Mouse (Mus musculus) adrenal gland, postnatal 25 days (tissue): ENCODE results near the gene Nell2. TPM values are rescaled to one million over a fixed set of nuclear protein-coding genes. Genes with fewer than 3 reads are reported as not detected.

Experiments used
- DNase-seq: peaks from one replicate; pipeline ENCODE4 v3.0.0; 2021; ENCODE audit warnings: mixed read lengths
- total RNA-seq: library from RNA; stranded (reverse); gene quantifications from 2 replicates; pipeline ENCODE4 v1.2.3, GENCODE M21; 2021

The Nell2 gene
- total RNA-seq, 1 experiment from 2014 or later, result 3.8 TPM

- no peak for DNase-seq
These were observed 428.2 kb downstream of the Nell2 start for GRCm38 (mm10) chr15:95100133-95100532.

- DNase-seq, result peak; percentile 21
These were observed 442.4 kb downstream of the Nell2 start for GRCm38 (mm10) chr15:95085962-95086361.

GRCm38 (mm10) chr15:95081654-95082053, 446.7 kb downstream of the Nell2 start:
- no peak for DNase-seq

DNA sequence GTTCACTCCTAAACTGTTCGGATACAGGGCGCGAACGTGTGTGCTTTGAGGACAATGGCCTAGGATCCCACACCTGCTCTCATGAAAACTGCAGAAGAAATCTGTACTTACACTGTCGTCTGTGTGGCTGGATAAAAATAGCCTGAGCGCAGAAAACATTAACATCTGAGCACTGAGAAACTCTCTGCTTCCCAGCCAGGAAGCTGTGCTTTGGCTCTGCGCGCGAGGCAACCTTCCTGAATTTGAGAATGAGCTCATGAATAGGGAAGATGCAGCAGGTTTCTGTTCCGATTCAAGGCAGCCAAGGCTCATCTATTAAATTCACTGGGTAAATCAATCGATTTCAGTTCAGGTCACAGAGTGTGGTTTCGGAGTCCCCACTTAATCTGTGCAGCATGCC, 453.0 kb downstream of the Nell2 start:
- no peak for DNase-seq

DNA sequence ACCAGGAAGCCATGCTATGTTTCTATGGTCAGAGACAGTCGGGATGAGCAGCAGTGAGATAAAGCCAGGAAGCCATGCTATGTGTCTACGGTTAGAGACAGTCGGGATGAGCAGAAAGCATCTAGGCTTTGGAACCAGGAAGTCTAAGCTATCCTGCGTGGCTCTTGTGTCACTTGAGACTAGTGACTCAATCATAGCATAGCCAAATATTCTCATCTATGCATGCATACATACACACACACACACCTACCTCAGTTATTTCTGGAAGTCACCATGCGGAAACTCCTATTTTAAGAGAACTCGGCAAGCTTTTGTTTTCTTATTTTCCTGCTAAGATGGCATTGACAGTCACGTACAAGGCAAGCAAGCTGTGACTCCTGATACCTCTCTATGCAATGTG, 457.5 kb downstream of the Nell2 start:
- no peak for DNase-seq

DNA sequence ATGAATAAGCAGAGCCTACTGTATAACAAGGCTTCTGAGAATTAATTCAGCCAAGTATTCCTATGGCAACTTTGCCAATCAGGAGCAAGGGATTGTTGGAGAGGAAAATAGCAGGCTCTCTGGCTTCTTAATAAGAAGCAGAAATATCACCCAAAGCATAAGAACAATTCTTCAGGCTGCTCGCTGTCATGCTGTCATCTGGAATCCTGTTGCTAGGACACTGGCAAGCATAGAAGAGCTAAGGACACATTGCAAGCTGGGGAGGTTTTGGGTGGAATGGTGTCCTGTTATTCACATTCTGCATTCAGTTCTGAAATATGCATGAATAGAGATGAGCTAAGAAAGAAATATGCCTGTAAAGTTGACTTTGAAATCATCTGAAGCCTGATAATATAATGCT, 459.6 kb downstream of the Nell2 start:
- no peak for DNase-seq

GRCm38 (mm10) chr15:95068023-95068422, 460.3 kb downstream of the Nell2 start:
- DNase-seq, result no peak

DNA sequence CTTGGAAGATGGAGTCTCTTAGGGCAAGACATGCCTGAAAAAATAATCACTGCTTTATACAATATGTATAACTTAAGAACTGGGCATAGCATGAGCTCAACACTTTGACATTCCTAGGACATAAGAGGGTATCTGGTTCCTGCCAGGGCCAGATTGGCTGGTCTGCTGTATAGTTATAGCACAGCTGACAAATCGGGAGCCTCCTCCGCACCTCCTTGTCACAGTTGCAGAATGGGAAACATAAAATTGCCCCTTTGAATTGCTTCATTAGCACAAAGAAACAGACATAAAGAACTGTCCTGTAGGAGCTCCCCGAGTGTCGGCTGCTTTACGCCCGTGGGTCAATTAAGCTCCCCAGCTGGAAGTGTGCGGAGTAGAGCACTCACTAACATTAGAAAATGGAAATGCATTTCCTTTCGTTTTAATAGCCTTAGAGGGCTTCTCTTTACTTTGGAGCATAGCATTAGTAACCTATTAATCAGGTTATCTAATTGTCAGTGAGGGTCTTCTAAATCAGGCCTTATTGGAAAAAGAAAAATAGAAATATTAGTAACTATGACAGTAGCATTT, 473.2 kb downstream of the Nell2 start:
- DNase-seq, result no peak

- no peak for DNase-seq
These were observed 479.1 kb downstream of the Nell2 start for GRCm38 (mm10) chr15:95049171-95049729.

DNA sequence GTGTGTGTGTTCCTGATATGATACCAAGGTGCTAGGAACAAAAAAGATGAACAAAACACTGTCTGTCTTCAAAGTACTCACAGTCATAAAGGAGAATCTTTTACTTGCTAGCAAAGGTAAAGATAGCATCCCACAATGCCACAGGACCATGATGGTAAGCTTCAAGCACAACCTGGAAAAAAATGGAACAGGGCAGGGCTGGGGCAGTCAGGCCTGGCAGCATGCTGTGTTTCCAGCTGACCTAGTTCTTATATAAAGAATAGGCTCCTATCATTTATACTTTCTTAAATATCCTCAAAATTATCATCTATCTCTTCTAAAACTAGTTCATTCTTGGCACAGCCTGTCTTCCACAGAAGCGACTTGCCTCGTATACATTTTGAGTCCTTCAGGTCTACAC, 480.9 kb downstream of the Nell2 start:
- DNase-seq, result no peak

GRCm38 (mm10) chr15:95044011-95044410, 484.3 kb downstream of the Nell2 start:
- no peak for DNase-seq

- DNase-seq, result no peak
These were observed 485.9 kb downstream of the Nell2 start for GRCm38 (mm10) chr15:95042437-95042836.

DNA sequence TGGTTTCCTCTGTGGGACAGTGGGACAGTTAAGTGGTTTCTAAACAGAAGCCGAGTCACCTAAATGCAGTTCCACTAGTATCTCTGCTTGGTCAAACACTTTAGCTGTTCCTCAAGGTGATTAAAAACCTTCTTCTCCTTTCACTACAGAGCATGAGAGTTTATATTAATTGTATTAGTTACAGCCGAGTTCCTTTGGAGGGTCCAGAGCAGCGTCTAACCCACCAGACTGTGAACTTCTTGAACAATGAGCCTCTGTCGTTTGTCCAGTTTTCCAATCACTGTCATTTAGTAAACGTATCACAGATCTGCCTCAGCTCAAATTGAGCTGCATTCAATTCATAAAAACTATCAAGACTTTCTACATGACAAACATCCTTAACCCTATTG, 498.9 kb downstream of the Nell2 start:
- DNase-seq, result no peak

- DNase-seq, result no peak
These were observed 499.4 kb downstream of the Nell2 start for GRCm38 (mm10) chr15:95028862-95029486.

Other genes with a start within 250 kb of the Nell2 start
- not detected in 2 replicates for gene Dbx2, start 127.4 kb upstream of the Nell2 start, total RNA-seq